Mouse (Mus musculus): Measurements from ENCODE around the gene Nudt4. TPM values are rescaled to one million over a fixed set of nuclear protein-coding genes. Genes with fewer than 3 reads are reported as not detected.

The Nudt4 gene
- total RNA-seq (2023) = 16.0 TPM

DNA sequence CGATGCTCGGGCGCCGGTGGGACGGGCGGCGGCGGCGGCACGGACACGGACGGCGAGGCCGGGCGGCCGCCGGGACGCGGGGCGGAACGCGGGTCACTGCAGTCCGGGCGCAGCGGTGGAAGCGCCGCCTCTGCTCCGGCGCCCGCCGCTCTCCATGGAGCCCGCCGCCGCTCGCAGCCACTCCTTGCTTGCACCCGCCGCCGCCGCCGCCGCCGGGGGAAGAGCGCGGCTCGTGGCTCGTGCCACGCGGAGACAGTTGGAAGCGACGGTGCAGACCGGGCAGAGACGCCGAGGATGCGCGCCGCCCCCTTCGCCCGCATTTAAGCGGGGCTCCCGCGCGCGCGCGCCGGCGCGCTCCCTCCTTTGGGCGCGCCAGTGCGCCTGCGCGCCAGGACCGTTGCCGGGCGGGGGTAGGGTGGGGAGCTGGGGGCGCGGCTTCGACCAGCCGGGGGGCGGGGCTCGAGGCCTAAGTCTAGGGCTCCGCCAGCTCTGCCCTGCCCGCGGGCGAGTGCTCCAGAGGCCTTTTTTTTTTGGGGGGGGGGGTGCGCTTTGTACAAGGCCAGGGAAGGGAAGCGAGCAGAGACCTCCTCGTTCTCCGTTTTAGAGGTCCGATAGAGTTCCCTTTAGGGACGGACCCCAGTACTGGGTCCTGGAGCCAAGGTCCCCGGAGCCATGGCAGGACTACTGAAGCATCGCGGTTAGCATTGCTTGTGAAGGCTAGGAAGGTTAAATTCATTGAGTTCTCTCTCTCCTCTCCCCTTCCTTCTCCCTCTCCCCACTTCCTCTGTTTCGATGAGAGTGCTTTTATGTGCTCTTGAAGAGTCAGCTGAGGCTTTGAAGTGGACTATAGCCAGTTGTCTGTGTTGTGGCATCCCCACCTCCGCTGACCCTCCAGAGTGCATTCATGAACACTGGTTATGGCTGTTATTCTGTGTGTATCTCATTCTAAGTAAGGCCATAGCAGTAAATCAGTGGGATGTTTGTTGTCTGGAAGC, at the start of gene Nudt4:
Gene Nudt4, minus strand, starts transcription at position 296 of the 995 bp plus-strand sequence.

DNA sequence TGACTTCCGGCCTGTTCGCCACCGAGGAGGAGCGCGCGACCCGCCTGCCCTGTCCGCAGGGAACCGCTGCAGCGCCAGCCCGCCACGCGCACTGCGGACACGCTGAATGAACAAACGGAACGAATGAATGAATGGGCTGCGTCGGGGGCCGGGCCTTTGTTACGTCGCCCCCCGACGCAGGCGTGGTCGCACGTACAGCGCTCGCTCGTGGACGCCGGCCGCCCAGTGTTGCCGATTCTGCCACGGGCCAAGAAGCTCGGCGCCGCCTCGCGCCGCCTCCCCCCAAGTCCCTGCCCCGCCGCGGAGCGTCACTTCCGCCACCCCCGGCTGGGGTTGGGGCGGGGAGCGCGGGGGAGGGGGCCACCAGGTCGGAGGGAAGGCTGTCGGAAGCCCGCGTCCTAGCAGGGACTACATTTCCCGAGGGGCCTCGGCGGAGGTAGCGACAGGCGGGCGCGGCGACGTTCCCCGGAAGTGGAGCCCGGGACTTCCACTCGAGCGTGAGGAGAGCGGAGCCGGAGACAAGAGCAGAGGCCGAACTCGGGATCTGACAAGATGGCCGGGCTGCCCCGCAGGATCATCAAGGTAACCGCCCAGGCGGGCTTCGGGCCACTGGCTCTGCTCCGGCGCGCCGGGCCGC, 49.2 kb downstream of the Nudt4 start, which contains the start of gene Ube2n:
Gene Ube2n, plus strand, starts transcription at position 490 of the 637 bp plus-strand sequence.

DNA sequence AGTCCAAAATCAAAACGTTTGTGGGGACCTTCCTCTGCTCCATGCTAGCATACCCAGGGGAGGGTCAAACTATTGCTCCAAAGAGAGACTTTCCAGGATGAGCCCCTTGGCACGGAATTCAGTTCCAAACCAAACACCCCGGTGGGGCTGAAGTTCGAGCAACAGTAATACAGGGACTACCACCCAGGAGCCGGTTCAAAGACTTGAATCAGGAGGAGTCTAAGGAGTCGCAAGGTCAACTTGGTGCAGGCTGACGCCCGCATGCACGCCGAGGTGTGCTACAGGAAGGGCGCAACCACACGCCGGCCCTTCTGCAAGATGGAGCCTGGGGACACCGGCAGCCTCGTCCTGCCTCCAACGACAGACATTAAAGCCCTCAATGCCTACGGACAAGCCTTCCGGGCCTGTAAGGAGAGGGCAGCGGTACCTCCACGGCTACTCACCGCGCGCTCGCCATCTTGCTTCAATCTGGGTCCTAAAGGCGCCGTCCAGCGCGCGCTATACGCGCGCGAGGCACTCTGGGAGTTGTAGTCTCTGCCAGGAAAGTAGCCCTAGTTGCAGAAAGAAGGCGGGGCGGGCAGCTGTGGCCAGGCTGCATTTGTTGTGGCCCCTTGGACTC, 62.4 kb downstream of the Nudt4 start, which contains the start of gene Mrpl42:
Gene Mrpl42, minus strand, starts transcription at position 478 of the 619 bp plus-strand sequence.

Other genes starting within 250 kb of the Nudt4 start
- 18.2 TPM for gene Cradd, start 240.0 kb downstream of the Nudt4 start, total RNA-seq (2023)
- 0.80 TPM for gene Socs2, start 147.0 kb downstream of the Nudt4 start, total RNA-seq (2023)
- 46.6 TPM for gene Mrpl42, start 62.2 kb downstream of the Nudt4 start, total RNA-seq (2023)
- gene Ube2n, start 49.0 kb downstream of the Nudt4 start, total RNA-seq (2023) = 113 TPM
- not detected for gene Anapc15-ps, start 109.3 kb upstream of the Nudt4 start, total RNA-seq (2023)

Measured in CD8-positive naive resting alpha-beta T cell, adult 57 days (primary cell).